21 mouse cellular contexts compared by ENCODE assay signal in the genomic region with DNA sequence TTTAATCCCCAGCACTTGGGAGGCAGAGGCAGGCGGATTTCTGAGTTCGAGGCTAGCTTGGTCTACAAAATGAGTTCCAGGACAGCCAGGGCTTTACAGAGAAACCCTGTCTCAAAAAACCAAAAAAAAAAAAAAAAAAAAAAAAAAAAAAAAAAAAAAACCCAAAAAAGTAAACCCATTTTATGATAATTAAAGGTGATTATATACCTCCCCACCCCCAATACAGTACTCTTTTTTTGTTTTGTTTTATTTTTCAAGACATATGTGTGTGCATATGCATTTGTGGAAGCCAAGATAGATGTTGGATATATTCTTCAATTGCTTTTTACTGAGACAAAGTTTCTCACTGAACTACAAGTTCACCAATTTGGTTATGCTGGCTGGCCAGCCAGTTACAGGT. TPM values are rescaled to one million over a fixed set of nuclear protein-coding genes. Genes with fewer than 3 reads are reported as not detected.
"Had no signal": no experiment of that assay in that cellular context is flagged by ENCODE, and none has a peak within 500 bp of the region (broad histone marks: within the 10 kb centered on the region; RNA-seq: fewer than 3 reads in every experiment).

No protein-coding gene starts in this region.

RNA-seq across cellular contexts. Expression of a gene that starts 9.3 kb away (rescaled TPM):
- total RNA-seq: heart, postnatal 10 days; hematopoietic stem cell, adult 5-6 weeks had no signal
- polyA plus RNA-seq: heart, embryonic 12.5 days; heart, embryonic 13.5 days; heart, embryonic 14.5 days; heart, embryonic 15.5 days; heart, embryonic 16.5 days; hindbrain, embryonic 10.5 days; hindbrain, embryonic 12.5 days; hindbrain, embryonic 13.5 days; hindbrain, embryonic 15.5 days; hindbrain, embryonic 16.5 days; hindbrain, postnatal 0 days; inflammation-experienced regulatory T-cells, adult 6 months; intestine, embryonic 15.5 days; intestine, embryonic 16.5 days; intestine, postnatal 0 days; kidney, embryonic 14.5 days; kidney, embryonic 15.5 days; kidney, postnatal 0 days; large intestine, adult 2 months had no signal
